Mouse (Mus musculus) macrophage (primary cell): ENCODE measurements around the gene Gm45837. TPM values are rescaled to one million over a fixed set of nuclear protein-coding genes. Genes with fewer than 3 reads are reported as not detected.

ENCODE experiments used
- H3K27ac ChIP-seq: fragments of 350-480 bp; formaldehyde crosslinking; 2 replicates; pipeline ENCODE4 v1.9.0; 2021
- H3K36me3 ChIP-seq: fragments of 350-480 bp; formaldehyde crosslinking; 2 replicates; pipeline ENCODE4 v1.9.0; 2021; ENCODE audit errors: inconsistent target
- H3K4me3 ChIP-seq: fragments of 350-480 bp; formaldehyde crosslinking; 2 replicates; pipeline ENCODE4 v1.9.0; 2021; ENCODE audit errors: inconsistent target
- H3K79me2 ChIP-seq: fragments of 350-480 bp; formaldehyde crosslinking; 2 replicates; pipeline ENCODE4 v1.9.0; 2021; ENCODE audit errors: inconsistent target
- WGBS: methylation state at CpG from one replicate; pipeline ENCODE4 v1.1.7; 2026; ENCODE audit warnings: inconsistent platforms; ENCODE audit not compliant: missing documents; 5-methylcytosine and 5-hydroxymethylcytosine counted together
- polyA plus RNA-seq: library from polyadenylated mRNA; stranded (reverse); fragments of 250-400 nt; gene quantifications from 3 replicates; pipeline ENCODE4 v1.2.4, GENCODE M21; 2018; ENCODE audit warnings: inconsistent platforms

Gm45837 gene
- polyA plus RNA-seq, 1 experiment from 2014 or later, result not detected

DNA sequence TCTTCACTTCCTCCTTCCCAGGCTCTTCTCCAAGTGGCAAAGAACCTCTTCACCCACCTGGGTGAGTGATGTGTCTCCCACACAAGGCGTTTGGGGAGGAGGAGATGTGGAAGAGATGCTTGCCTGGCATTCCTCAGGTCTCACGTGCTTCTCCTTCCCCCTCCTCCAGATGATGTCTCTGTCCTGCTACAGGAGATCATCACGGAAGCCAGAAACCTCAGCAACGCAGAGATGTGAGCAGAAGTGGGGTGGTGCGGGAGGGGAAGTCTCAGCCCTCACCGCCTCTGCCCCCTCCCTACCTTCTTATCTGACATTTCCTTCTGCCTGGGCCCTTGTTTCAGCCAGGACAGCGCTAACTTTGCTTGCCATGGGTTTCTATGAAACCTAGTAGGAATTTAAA is 93.1 kb downstream of the Gm45837 start:
- H3K36me3 ChIP-seq, result no peaks in the 10 kb centered on the region

DNA sequence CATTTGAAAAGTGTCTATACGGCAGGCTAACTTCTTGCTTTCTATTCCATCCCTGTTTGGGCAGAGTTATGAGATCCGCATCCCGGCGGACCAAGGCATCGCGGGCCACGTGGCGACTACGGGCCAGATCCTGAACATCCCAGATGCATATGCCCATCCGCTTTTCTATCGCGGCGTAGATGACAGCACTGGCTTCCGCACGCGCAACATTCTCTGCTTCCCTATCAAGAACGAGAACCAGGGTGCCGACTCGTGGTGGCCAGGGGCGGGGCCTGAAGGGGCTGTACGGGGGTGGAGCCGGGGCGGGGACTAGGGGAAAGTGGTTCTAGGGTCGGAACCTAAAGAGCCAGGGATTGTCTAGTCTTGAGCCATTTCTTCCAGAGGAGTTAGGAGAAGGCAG is 93.8 kb downstream of the Gm45837 start:
- Histone ChIP-seq H3K36me3 (no peaks in the 10 kb centered on the region), H3K79me2 (no peaks in the 10 kb centered on the region), H3K4me3 (no peak overlapping the region), H3K27ac (no peak overlapping the region)
- WGBS, result 13% methylated on average over 24 of the region's 24 CpGs

More for the DNA sequence above, 93.1 kb downstream of the Gm45837 start:
- 9% methylated on average over 7 of the region's 7 CpGs for WGBS
- Histone ChIP-seq H3K27ac (no peak overlapping the region), H3K79me2 (no peaks in the 10 kb centered on the region), H3K4me3 (no peak overlapping the region)

DNA sequence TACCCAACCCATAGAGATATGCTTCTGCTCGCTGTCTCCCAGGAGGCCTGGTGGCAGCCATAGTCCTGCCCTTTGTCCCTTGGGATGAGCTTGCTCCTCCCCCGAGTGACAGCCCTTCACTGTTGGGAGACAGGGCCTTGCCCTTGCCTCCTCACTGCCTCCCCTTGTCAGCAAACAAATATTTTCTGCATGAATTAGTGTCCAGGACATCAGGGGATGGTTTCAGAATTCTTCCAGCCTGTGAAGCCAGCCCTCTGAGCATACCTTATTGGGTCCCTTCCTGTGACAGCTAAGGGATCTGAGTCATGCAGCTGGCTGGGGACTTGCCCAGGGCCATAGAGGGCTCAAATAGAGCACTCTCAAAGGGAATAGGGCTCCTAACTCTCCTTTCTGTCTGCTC is 98.5 kb downstream of the Gm45837 start:
- Histone ChIP-seq H3K4me3 (no peak overlapping the region), H3K27ac (no peak overlapping the region)
- 92% methylated on average over 2 of the region's 2 CpGs for WGBS

DNA sequence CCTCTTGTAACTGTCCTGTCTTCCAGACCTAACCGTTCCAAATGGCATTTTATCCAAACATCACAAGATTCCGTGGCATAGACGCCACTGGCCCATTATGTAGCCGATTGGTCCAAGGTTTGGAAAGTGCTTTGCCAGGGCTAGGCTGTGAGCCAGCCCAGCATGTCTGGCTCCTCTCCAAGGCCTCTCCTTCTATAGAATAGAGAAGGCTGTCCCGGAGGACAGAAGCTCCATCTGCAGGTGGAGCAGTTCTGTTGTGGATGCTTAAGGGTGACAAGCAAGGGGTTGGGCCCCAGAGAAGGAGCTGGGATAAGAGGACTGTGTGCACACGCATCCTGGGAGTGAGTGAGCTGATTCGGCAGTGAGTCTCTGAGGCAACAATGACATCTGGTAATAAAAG is 103.0 kb downstream of the Gm45837 start:
- Histone ChIP-seq H3K4me3 (no peak overlapping the region), H3K27ac (no peak overlapping the region), H3K36me3 (no peaks in the 10 kb centered on the region), H3K79me2 (no peaks in the 10 kb centered on the region)
- WGBS, result 91% methylated on average over 7 of the region's 7 CpGs

More for the DNA sequence above, 98.5 kb downstream of the Gm45837 start:
- H3K79me2 ChIP-seq, result no peaks in the 10 kb centered on the region
- H3K36me3 ChIP-seq, result no peaks in the 10 kb centered on the region

DNA sequence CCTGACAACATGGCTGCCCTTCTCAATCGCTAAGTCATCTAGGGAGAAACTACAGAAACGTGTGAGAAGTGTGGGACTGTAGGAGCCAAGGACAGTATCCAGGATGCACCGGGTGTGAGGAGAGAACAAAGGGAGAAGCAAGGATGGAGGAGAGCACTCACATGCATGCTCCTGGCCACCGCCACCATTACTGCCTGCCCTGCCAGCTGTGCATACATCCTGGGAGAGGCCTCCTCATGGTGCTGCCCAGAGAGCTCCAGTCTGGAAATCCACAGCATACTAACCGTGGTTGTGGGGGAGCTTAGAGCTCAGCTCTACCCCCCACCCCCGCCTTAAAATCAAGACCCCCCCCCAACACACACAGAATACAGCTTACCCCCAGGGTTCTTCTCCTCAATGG is 104.1 kb downstream of the Gm45837 start:
- H3K4me3 ChIP-seq, result no peak overlapping the region
- H3K27ac ChIP-seq, result no peak overlapping the region
- H3K79me2 ChIP-seq, result no peaks in the 10 kb centered on the region
- 83% methylated on average over 4 of the region's 6 CpGs for WGBS
- no peaks in the 10 kb centered on the region for H3K36me3 ChIP-seq

DNA sequence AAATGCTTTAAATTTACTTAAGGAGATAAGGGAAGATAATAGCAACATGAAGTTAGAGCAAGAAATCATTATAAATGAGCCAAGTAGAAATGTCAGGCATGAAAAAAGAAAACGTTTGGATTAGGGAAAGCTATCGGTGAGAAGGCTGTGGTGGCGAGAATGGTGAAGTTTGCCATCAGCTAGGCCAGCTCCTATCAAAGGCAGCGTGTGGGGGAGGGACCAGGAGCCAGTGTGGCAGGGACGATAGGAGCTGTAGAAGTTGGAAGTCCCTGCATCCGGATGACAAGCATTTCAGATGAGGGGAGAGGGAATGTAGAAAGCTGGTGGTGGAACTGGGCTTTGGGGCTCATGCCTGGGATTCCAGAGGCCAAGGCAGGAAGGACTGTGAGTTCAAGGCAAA is 104.6 kb downstream of the Gm45837 start:
- Histone ChIP-seq H3K36me3 (no peaks in the 10 kb centered on the region), H3K27ac (no peak overlapping the region), H3K4me3 (no peak overlapping the region), H3K79me2 (no peaks in the 10 kb centered on the region)
- WGBS, result 75% methylated on average over 6 of the region's 6 CpGs

DNA sequence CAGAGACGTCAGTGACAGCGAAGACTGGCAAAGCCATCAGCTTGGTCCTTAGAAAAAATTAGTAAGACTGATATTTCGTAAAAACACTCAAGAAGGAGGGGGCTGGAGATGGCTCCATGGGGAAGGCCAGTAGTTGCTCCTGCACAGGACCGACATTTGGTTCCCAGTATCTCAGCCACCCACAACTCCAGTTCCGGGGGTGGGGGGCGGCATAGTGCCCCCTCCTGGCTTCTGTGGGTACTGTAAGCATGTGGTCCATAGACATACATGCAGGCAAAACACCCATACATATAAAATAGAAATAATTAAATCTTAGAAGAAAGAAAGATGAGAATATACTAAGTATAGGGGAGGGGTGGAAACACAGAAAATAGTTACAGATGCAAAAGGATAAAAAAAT is 105.8 kb downstream of the Gm45837 start:
- 63% methylated on average over 6 of the region's 6 CpGs for WGBS
- no peak overlapping the region for H3K27ac ChIP-seq
- no peaks in the 10 kb centered on the region for H3K36me3 ChIP-seq
- no peak overlapping the region for H3K4me3 ChIP-seq
- no peaks in the 10 kb centered on the region for H3K79me2 ChIP-seq

DNA sequence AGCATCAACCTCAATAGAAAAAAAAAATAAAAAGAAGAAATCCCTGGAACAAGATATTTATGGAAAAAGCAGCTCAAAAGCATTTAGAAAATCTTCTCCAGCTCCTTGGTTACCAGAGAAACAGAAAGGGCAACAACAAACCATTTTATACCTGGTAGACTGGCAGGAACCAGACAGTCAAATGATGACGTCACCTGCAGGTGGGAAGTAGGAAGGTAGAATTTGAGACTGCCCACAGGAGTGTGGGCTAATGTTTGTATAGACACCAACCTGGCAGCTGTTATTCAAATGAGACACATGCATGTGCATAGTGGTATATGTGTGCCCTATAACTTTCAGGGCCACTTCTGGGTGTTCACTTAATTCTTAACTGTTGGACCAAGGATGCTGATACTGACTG is 111.0 kb downstream of the Gm45837 start:
- no peak overlapping the region for H3K4me3 ChIP-seq
- H3K27ac ChIP-seq, result no peak overlapping the region
- 63% methylated on average over 1 of the region's 1 CpGs for WGBS
- H3K36me3 ChIP-seq, result no peaks in the 10 kb centered on the region
- no peaks in the 10 kb centered on the region for H3K79me2 ChIP-seq

DNA sequence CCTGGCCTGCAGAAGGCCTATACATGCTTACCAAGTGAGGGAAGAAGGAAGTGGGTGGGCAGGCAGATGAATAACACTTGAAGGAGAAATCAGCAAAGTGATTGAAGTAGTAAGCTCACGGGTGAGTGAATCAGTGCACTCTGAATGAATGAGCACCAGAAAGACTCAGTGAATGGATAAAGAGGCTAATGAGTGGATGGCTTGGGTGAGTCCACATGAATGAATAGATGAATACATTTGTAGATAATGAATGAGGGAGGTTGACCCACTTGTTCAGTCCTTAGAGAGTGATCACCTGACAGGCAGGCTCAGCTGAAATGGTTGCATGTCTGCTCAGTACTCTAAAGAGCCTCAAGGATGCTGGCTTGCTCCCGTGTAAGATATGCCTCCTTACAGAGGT is 112.5 kb downstream of the Gm45837 start:
- no peak overlapping the region for H3K27ac ChIP-seq
- H3K4me3 ChIP-seq, result no peak overlapping the region
- H3K79me2 ChIP-seq, result no peaks in the 10 kb centered on the region
- WGBS, result 87% methylated on average over 2 of the region's 2 CpGs
- no peaks in the 10 kb centered on the region for H3K36me3 ChIP-seq

DNA sequence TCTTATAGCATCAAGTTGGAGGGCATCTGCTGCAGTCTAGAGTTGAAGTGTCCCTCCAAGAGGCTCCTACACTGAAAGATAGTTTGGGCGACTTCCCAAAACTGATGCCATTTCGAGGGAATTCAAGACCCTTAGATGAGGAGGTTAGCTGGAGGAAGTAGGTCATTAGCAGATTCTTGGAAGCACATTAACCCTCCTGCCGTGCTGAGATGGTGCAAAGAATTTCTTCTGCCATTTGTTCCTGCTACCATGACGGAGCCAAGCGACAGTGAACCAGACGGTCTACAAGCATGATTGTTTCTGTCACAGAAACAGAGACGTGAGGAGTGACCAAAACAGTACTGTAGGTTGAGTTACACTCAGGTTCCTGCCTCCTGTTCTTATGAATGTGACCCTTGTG is 115.8 kb downstream of the Gm45837 start:
- no peaks in the 10 kb centered on the region for H3K79me2 ChIP-seq
- H3K36me3 ChIP-seq, result no peaks in the 10 kb centered on the region
- no peak overlapping the region for H3K4me3 ChIP-seq
- H3K27ac ChIP-seq, result no peak overlapping the region
- WGBS, result 82% methylated on average over 7 of the region's 7 CpGs

DNA sequence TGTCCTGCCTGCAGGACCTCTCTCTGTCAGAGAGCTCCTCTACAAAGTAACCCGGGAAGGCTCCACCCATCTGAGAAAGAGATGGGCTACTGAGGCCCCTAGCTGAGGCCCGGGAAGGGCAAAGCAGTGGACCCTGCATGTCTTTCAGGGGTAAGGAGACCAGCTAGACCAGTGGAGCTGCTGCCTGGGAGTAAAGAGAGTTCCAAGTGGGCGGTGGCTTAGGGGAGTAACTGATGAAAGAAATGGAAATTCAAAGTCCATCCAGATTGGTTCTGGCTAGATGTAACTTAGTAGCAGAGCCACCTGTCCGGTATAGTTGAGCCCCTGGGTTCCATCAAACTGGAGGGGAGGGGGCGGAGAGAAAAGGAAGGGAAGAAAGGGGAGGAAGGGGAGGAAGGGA is 123.7 kb downstream of the Gm45837 start:
- Histone ChIP-seq H3K27ac (no peak overlapping the region), H3K4me3 (no peak overlapping the region), H3K79me2 (no peaks in the 10 kb centered on the region), H3K36me3 (no peaks in the 10 kb centered on the region)
- WGBS, result 70% methylated on average over 5 of the region's 5 CpGs

DNA sequence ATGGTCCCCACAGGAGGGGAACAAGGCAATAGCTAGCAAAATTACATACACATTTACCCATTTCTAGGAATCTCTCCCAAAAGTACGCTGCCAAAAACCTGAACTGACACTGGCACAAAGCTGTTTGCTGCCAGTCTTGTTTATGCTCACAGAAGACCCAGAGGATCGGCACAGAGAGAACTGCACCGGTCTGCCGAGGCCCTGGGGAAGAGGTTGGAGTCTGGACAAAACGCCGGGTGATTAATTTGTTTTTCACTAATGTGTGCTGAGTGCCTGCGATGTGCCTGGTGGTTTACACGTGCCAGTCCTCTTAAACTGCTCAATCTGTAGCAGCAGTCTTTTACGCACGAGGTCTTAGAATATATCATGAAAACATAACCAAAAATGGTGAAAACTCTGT is 124.4 kb downstream of the Gm45837 start:
- no peaks in the 10 kb centered on the region for H3K79me2 ChIP-seq
- no peaks in the 10 kb centered on the region for H3K36me3 ChIP-seq
- no peak overlapping the region for H3K27ac ChIP-seq
- H3K4me3 ChIP-seq, result no peak overlapping the region
- 89% methylated on average over 10 of the region's 10 CpGs for WGBS

DNA sequence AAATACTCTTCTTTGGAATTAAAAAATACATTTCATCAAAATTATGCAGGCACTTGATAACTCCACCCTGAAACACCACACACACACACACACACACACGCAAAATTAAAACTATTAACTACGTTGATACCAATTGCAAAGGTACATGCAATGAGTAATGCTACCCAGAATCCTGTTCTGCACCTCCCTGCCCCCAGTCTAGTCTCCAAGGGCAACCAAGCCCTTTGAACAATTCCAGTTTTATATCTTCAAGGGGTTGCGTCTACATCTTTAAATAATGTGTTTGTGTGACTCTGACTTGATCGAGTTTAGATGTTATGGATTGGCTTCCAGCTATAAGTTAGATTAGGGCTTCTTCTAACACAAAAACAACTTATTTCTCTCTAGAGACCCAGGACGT is 124.8 kb downstream of the Gm45837 start:
- Histone ChIP-seq H3K79me2 (no peaks in the 10 kb centered on the region), H3K36me3 (no peaks in the 10 kb centered on the region), H3K27ac (no peak overlapping the region), H3K4me3 (no peak overlapping the region)
- WGBS, result 91% methylated on average over 5 of the region's 5 CpGs

DNA sequence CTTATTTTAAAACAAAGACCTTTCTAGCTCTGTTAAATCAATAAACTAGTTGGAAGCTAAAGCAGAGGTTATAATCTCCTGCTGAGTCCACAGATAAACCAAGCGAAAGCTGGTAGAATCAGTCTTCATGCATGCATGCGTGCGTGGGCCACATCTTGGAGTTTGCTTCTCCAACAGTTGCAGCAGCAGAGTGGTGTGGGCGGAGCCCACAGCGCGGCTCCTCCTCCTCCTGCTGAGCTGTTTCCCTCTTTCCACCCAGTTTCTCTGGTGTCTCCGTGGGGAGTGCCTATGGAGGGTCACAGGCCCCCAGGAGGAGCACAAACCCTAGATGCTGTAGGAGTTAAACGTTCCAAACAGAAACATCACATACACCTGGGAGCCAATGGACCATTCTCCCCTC is 126.9 kb downstream of the Gm45837 start:
- no peaks in the 10 kb centered on the region for H3K36me3 ChIP-seq
- peak overlapping the region; percentile 52 for H3K27ac ChIP-seq
- H3K79me2 ChIP-seq, result no peaks in the 10 kb centered on the region
- 38% methylated on average over 8 of the region's 8 CpGs for WGBS
- peak overlapping the region; percentile 12; the same call in 1 of the 2 replicates for H3K4me3 ChIP-seq

DNA sequence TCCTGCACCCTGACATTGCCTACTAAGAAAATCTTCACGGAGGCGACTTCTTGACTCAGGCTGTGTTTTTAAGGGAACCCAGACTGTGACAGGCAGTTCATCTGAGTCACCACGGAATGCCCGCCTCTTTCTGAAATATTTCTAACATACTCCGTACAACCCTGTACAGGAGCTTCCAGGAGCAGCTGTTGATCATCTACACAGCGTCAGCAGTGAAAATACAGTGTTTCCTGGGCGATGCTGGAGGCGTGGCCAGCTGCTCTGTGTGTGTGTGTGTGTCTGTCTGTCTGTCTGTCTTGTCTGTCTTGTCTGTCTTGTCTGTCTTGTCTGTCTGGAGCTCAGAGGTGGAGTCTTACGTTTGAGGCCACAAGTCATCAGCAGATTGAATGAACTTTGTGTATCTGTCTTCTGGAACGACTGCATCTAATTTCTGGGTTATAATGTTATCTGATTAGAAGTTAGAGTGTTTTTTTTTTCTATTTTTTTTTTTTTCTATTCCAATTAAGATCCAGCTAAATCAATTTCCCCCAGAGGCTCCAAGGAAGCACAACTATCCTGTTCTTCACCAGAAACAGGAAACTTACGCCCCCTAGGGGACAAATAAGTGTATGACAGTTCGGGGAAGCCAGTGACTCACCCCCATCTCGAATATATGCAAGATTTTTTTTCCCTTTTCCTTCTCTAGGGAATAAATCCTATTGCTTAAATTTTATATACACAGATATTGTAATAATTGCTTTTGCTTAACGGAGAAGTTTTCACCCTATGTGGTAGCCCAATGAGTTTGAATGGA is 127.7 kb downstream of the Gm45837 start:
- no peaks in the 10 kb centered on the region for H3K36me3 ChIP-seq
- 22% methylated on average over 14 of the region's 14 CpGs for WGBS
- no peaks in the 10 kb centered on the region for H3K79me2 ChIP-seq
- peak overlapping the region; percentile 12; the same call in 1 of the 2 replicates for H3K4me3 ChIP-seq
- H3K27ac ChIP-seq, result peak overlapping the region; percentile 52

DNA sequence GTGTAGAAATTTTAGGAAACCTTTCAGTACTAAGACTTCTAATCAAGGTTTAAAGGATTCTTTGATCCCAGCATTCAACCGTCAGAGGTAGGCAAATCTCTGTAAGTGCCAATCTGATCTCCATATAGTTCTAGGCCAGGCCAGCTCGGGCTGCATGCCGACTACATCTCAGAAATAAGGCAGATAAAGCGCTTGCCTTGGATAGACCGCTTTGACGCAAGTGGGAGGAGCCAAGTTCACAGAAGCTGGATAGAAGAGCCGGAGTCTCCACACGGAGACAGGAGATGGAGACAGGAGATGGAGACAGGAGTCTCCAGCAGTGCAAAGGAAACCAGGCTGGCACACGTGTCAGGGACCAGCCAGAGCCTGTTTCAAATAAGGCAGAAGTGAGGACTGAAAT is 129.1 kb downstream of the Gm45837 start:
- no peak overlapping the region for H3K27ac ChIP-seq
- no peaks in the 10 kb centered on the region for H3K36me3 ChIP-seq
- H3K79me2 ChIP-seq, result no peaks in the 10 kb centered on the region
- WGBS, result 95% methylated on average over 9 of the region's 9 CpGs
- no peak overlapping the region for H3K4me3 ChIP-seq
